Mouse (Mus musculus) heart, postnatal 0 days (tissue): Measurements from ENCODE around the gene Bhlha9.

Experiments
- CTCF ChIP-seq: IDR thresholded peaks from 2 replicates; pipeline ENCODE4 v1.5.1; 2016; ENCODE audit warnings: antibody characterized with exemption, control low read depth, low read depth
- EP300 ChIP-seq: IDR thresholded peaks from 2 replicates; pipeline ENCODE4 v1.6.1; 2016; ENCODE audit warnings: antibody characterized with exemption, low read depth

GRCm38 (mm10) chr11:76661790-76662468, 10.3 kb upstream of the Bhlha9 start:
- TF ChIP-seq CTCF (no peak), EP300 (no peak)
